Mouse (Mus musculus): ENCODE measurements around the gene Tmem56. TPM values are rescaled to one million over a fixed set of nuclear protein-coding genes. Genes with fewer than 3 reads are reported as not detected.
A peak's percentile ranks its signal among the peaks of the same experiment; 100 is the strongest.

Tmem56 gene
- total and polyA plus RNA-seq, 3 experiments = 0.68 to 2.9 (median 0.99) TPM

DNA sequence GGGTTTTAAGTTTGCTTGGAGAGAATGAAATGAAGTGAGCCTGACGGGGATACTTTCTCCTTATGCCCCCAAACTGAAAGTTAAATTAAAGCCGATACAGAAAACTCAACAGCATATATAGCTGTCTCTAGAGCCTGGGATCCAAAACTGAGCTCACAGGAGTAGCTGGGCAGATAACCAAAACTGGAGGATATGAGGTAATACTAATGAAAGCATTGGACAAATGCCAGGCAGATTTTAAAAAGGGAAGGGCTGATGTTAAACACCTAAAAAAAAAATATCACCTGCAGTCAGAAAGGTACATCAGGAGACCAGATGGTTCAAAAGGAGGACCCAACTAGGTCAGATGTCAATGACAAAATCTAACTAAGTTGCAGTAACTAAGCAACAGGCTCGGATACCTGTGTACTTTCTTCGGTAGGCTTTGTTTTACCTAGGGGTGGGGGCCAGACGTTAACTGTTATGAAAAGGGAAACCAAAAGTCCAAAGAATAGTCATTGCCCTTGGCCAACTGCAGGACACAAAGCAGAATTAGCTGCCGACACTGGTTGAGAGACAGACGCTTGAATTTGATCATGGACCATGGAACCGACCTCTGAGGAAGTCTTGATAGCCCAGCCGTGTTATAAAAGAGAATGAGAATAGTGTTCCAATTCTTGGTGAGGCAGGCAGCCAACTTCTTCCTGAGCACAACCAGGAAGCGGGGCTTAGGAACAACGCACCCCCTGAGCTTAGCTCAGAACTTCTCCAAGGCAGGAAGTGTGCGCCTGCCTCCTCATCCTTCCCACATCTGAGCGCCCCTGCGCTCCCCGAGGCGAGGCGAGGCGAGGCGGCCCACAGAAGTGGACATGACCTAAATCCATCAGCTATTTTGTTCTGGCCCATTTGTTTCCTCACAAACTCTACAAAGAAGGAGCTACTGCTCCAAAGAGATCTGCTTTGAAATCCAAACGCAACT lies 24.1 kb downstream of the Tmem56 start:
- Histone ChIP-seq H3K27ac (no peak overlapping the region), H3K79me2 (replicated peaks; ENCODE audit: control insufficient read depth, insufficient read depth, low read length) (no peaks in the 10 kb centered on the region), H3K4me1 (ENCODE audit: control insufficient read depth, insufficient read depth, low read length) (peaks cover 1% of the 10 kb centered on the region), H3K27me3 (ENCODE audit: control insufficient read depth, insufficient read depth, low read length) (no peaks in the 10 kb centered on the region), H3K36me3 (ENCODE audit: control insufficient read depth, insufficient read depth, low read length) (no peaks in the 10 kb centered on the region), H3K4me3 (peak overlapping the region; percentile 16), H3K9ac (ENCODE audit: low read depth, low read length) (no peak overlapping the region; the same call in 1 of the 2 replicates)
- peak in 1 of 2 experiments; percentile 17 for DNase-seq
- TF ChIP-seq POLR2A (IDR thresholded peaks at IDR 0.05; ENCODE audit: insufficient read depth, low read depth, low read length) (no peak), EP300 (IDR thresholded peaks at IDR 0.05; ENCODE audit: insufficient read depth, low read depth, low read length) (no peak), CTCF (IDR thresholded peaks at IDR 0.05) (peak; percentile 8; the same call in 1 of the 2 replicates)
- 27% methylated on average over 20 of the region's 20 CpGs for WGBS
- intact Hi-C loops (cut with DNase I) = no loop called here

- no peaks in the 10 kb centered on the region for H3K79me2 ChIP-seq (replicated peaks; ENCODE audit: control insufficient read depth, insufficient read depth, low read length)
- peaks cover 1% of the 10 kb centered on the region for H3K4me1 ChIP-seq (ENCODE audit: control insufficient read depth, insufficient read depth, low read length)
- intact Hi-C loops (cut with DNase I) = no loop called here
- H3K27ac ChIP-seq = no peak overlapping the region
- TF ChIP-seq CTCF (IDR thresholded peaks at IDR 0.05) (no peak), POLR2A (IDR thresholded peaks at IDR 0.05; ENCODE audit: insufficient read depth, low read depth, low read length) (no peak), EP300 (IDR thresholded peaks at IDR 0.05; ENCODE audit: insufficient read depth, low read depth, low read length) (no peak)
- no peaks in the 10 kb centered on the region for H3K27me3 ChIP-seq (ENCODE audit: control insufficient read depth, insufficient read depth, low read length)
- no peaks in the 10 kb centered on the region for H3K36me3 ChIP-seq (ENCODE audit: control insufficient read depth, insufficient read depth, low read length)
- H3K4me3 ChIP-seq = no peak overlapping the region
- DNase-seq = no peak
- no peak overlapping the region for H3K9ac ChIP-seq (ENCODE audit: low read depth, low read length)
- 93% methylated on average over 10 of the region's 10 CpGs for WGBS
Measured at GRCm38 (mm10) chr3:121257418-121257817, 25.5 kb downstream of the Tmem56 start.

DNA sequence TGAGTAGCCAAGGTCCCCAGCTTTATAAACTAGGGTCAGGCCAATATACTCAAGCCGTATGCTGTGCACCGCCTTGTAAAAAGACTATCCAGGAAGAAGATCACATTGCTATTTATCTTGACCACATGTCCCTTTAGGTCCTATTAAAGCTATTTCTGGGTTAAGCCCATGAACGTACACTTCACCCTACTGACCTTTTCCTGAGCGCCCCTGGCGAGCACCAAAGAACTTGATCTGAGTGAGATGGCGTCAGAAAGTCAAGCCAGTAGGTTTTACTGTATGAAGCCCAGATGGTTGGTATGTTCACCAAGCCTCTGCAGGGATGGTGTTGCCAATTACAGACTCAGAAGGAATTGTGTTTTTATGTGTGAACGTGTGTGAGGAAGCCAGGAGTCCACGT lies 26.8 kb downstream of the Tmem56 start:
- intact Hi-C loops (cut with DNase I) = no loop called here
- no peak overlapping the region for H3K27ac ChIP-seq
- TF ChIP-seq EP300 (IDR thresholded peaks at IDR 0.05; ENCODE audit: insufficient read depth, low read depth, low read length) (no peak), POLR2A (IDR thresholded peaks at IDR 0.05; ENCODE audit: insufficient read depth, low read depth, low read length) (no peak), CTCF (IDR thresholded peaks at IDR 0.05) (no peak)
- no peaks in the 10 kb centered on the region for H3K27me3 ChIP-seq (ENCODE audit: control insufficient read depth, insufficient read depth, low read length)
- WGBS = 92% methylated on average over 8 of the region's 8 CpGs
- no peaks in the 10 kb centered on the region for H3K36me3 ChIP-seq (ENCODE audit: control insufficient read depth, insufficient read depth, low read length)
- H3K79me2 ChIP-seq (replicated peaks; ENCODE audit: control insufficient read depth, insufficient read depth, low read length) = no peaks in the 10 kb centered on the region
- no peak for DNase-seq
- H3K4me3 ChIP-seq = no peak overlapping the region
- no peak overlapping the region for H3K9ac ChIP-seq (ENCODE audit: low read depth, low read length)
- H3K4me1 ChIP-seq (ENCODE audit: control insufficient read depth, insufficient read depth, low read length) = peaks cover 3% of the 10 kb centered on the region

DNA sequence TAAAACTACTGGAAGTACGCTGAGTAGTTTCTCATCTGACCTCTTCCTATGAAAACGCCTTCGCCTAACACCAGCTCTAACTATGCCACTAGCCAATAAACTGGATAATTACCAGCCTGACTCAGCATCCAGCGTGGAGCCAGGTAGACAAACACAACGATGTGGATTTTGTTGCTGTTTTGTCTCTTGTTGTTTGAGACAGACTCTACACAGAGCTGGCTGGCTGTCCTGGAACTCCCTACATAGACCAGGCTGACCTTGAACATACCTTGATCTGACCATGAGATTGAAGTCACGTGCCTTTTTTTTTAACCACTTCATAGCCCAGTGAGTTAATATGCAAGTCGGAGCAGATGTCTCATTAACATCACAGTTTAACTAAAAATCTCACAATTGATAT lies 27.4 kb downstream of the Tmem56 start:
- TF ChIP-seq EP300 (IDR thresholded peaks at IDR 0.05; ENCODE audit: insufficient read depth, low read depth, low read length) (no peak), POLR2A (IDR thresholded peaks at IDR 0.05; ENCODE audit: insufficient read depth, low read depth, low read length) (no peak), CTCF (IDR thresholded peaks at IDR 0.05) (no peak)
- Histone ChIP-seq H3K27ac (no peak overlapping the region), H3K27me3 (ENCODE audit: control insufficient read depth, insufficient read depth, low read length) (no peaks in the 10 kb centered on the region), H3K9ac (ENCODE audit: low read depth, low read length) (no peak overlapping the region), H3K4me3 (no peak overlapping the region), H3K79me2 (replicated peaks; ENCODE audit: control insufficient read depth, insufficient read depth, low read length) (no peaks in the 10 kb centered on the region), H3K36me3 (ENCODE audit: control insufficient read depth, insufficient read depth, low read length) (no peaks in the 10 kb centered on the region), H3K4me1 (ENCODE audit: control insufficient read depth, insufficient read depth, low read length) (peaks cover 3% of the 10 kb centered on the region)
- intact Hi-C loops (cut with DNase I) = no loop called here
- DNase-seq = no peak
- 88% methylated on average over 7 of the region's 7 CpGs for WGBS

GRCm38 (mm10) chr3:121250576-121251433 lies 32.1 kb downstream of the Tmem56 start:
- no peak overlapping the region for H3K4me3 ChIP-seq
- H3K9ac ChIP-seq (ENCODE audit: low read depth, low read length) = no peak overlapping the region
- no peaks in the 10 kb centered on the region for H3K27me3 ChIP-seq (ENCODE audit: control insufficient read depth, insufficient read depth, low read length)
- intact Hi-C loops (cut with DNase I) = no loop called here
- peak; percentile 31 to 37 for DNase-seq
- H3K79me2 ChIP-seq (replicated peaks; ENCODE audit: control insufficient read depth, insufficient read depth, low read length) = no peaks in the 10 kb centered on the region
- H3K36me3 ChIP-seq (ENCODE audit: control insufficient read depth, insufficient read depth, low read length) = no peaks in the 10 kb centered on the region
- peaks cover 1% of the 10 kb centered on the region; the same call in 1 of the 2 replicates for H3K4me1 ChIP-seq (ENCODE audit: control insufficient read depth, insufficient read depth, low read length)
- no peak overlapping the region for H3K27ac ChIP-seq
- TF ChIP-seq POLR2A (IDR thresholded peaks at IDR 0.05; ENCODE audit: insufficient read depth, low read depth, low read length) = no peak
- no peak for TF ChIP-seq CTCF (IDR thresholded peaks at IDR 0.05)
- no peak for TF ChIP-seq EP300 (IDR thresholded peaks at IDR 0.05; ENCODE audit: insufficient read depth, low read depth, low read length)
- 53% methylated on average over 19 of the region's 19 CpGs for WGBS
